Mouse (Mus musculus): Measurements from ENCODE around the gene Ranbp2.

DNA sequence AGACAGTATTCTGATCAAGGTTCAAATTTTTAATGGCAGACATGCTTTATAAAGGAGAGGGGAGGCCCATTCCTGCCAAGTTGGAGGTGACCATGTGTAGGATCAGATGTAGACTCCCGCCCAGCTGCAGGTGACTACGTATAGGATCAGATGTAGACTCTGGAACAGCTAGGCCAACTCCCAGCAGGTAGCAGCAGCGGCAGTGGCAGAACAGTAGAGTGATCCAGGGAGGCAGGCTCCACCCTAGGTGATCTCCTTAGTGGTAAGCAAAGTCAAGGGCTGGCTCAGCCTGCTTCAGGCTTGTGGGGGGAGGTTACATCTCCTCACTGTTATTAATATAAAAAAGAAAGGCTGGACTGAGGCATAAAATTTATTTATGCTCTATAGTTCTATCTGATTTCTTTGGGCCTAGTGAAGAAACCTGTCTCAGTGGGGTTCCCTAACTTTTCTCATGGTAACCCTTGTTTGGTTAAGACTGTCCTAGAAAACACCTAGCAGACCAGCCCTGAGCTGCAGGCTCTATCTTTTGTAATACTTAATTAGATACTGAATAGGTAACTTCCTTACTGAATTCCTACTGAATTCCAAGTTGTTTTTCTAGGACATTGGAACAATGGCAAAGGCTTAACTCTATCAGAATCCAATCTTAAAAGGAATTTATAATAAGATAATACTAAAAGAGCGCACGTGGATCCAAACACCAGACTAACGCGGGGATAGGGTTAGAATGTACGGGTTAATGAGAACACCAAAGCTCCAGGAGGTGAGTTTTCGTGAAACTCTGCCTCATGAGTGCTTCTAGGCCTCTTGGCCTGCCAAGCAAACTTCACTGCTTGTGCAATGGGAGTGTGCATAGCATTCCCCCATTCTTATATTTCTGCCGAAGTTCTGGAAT lies 84.4 kb downstream of the Ranbp2 start:
- TF ChIP-seq CTCF (IDR thresholded peaks at IDR 0.05; ENCODE audit: control insufficient read depth, insufficient read depth, low read length), result no peak
- no peak for TF ChIP-seq POLR2A (IDR thresholded peaks at IDR 0.05; ENCODE audit: borderline replicate concordance, control insufficient read depth, low read depth, low read length)

Measured in bone marrow, adult 2 months (tissue).